Mouse (Mus musculus) cerebellum, postnatal 36 days (tissue): ENCODE data around the gene Parp3.

Source experiments
- DNase-seq, 2 experiments: peaks; one replicate each; pipeline ENCODE4 v3.0.0; 2021 to 2022; ENCODE audit warnings: mixed read lengths in 2 of 2

Parp3 gene

GRCm38 (mm10) chr9:106474456-106474855, 2.3 kb downstream of the Parp3 start:
- peak; percentile 72 to 82 for DNase-seq

DNA sequence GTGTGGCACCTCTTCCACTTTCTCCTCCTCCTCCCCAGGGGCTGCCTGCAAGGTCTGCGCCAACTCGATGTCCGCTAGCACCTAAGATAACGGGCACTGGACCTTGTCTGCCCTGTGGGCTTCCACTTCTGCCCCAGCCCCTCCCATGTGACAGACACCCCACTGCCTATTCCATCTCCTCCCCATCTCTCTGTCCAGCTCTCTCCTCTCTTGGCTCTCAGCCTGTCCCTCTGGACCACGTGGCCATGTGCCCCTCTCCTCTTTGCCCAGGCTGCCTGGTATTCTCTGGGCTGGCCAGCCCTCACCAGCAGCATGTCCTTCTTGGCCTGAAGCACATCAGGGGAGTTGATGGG, 3.0 kb downstream of the Parp3 start:
- DNase-seq, result peak in 1 of 2 experiments; percentile 20

DNA sequence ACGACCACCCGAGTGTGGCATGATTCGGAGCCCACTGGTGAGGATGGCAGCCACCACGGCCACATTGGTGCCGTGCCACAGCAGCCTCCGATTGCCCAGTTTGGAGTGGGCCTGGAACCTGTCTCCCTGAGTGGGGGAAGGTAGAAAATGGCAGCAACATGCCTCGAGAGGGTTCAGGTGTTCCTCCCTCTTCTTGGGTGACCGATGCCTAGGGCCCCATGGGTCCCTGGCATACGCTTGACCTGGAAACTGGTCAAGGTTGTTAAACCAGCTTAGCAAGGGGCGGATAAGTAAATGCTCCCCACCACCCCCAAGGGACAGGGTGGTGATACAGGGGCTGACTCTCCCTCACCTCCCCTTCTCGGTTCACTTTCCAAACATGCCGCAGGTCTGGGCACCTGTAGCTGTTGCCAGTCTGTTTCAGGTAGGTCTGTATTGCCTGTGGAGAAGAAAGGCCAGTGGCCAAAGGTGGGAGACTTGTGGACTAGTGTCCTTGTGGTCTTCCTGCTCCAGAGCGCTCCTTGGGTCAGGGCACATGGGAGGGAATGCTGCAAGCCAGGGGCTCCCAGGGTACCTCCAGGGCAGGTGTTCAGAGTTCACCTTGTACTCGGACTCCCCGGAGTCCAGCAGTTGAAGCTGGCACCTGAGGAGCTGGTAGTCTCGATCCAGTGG, 3.5 kb downstream of the Parp3 start:
- peak; percentile 3 to 12 for DNase-seq

- peak; percentile 4 to 7 for DNase-seq
These were observed 4.4 kb downstream of the Parp3 start for GRCm38 (mm10) chr9:106472321-106472720.

DNA sequence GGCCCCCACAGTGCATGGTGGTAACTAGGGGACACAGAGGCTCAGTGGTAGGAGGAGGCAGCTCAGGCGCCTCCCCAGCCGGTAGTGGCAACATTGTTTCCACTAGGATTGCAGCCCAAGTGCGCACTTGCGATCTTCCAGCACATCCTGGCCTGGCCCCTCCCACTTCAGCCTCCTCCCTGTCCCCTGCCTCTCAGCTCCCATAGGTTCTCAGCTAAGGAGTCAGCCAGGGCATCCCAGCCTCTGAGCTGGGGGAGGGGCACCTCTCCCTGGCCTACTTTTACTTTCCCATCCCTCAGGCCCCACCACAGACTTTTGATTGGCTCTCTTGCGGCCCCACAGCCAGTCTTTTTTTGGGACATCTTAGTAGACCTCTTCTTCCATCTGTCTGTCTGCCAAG, 4.9 kb downstream of the Parp3 start:
- DNase-seq, result peak; percentile 28 to 38

GRCm38 (mm10) chr9:106470991-106471750, 5.6 kb downstream of the Parp3 start:
- DNase-seq, result peak; percentile 3 to 4

DNA sequence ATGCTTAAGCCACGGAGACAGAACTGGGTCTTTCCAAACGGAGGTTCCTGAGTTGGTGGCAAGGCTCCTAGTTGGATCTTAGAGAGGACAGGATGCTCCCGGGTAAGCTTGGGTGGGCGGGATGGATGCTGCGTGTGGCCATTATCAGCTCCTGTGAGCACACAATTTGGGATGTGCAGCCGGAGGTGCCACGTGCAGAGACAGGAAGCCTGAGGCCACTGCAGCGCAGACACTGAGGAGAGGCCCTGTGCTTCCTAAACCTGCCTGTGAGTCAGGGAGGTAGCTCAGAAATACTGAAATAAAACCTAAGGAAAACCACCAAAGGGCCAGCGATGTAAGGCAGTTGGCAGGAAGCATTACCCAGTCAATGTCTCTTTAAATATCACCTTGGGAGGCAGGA, 7.0 kb downstream of the Parp3 start:
- DNase-seq, result peak in 1 of 2 experiments; percentile 2

GRCm38 (mm10) chr9:106469317-106469716, 7.4 kb downstream of the Parp3 start:
- peak in 1 of 2 experiments; percentile 2 for DNase-seq

- peak in 1 of 2 experiments; percentile 10 for DNase-seq
These were observed 9.0 kb downstream of the Parp3 start for GRCm38 (mm10) chr9:106467746-106468145.

GRCm38 (mm10) chr9:106466721-106467120, 10.0 kb downstream of the Parp3 start:
- DNase-seq, result peak in 1 of 2 experiments; percentile 5

- DNase-seq, result peak; percentile 76 to 84
These were observed 11.1 kb downstream of the Parp3 start, which contains the start of gene Gpr62 for GRCm38 (mm10) chr9:106465571-106466200. Gene Gpr62 (minus strand): TSS chr9:106465938.

DNA sequence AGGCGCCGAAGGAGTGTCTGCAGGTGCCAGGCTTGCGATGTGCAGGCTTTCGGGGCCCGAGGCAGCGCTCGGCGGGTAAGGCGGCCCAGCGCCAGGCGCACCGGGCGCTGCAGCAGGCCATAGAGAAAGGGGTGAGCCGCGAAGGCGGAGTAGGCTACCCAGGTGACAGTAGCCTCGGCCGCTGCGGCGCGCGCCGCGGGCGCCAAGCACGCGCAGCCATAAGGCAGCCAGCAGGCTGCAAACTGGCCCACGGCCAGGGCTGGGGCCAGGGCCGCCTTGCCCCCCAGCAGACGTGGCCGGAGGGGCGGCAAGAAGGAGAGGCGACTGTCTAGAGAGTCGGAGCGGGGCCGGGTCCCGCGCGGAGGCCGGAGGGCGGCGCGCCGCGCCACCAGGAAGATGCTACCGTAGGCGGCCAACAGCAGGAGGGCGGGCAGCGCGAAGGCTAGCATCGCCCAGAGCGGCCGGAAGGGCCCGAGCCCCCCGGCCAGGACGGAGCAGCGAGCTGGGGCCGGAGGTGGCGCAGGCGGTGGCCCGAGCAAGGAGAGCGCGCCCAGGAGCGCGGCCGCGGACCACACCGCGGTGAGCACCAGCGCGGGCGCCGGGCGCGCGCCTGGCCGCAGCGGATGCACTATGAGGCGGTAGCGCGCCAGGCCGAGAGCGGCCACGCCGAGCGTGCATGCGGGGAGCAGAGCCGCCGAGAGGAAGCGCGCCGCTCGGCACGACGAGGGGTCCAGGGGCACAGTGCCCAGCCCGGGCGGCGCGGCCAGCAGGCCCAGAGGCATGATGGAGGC, 11.8 kb downstream of the Parp3 start:
- DNase-seq, result peak; percentile 84 to 92

DNA sequence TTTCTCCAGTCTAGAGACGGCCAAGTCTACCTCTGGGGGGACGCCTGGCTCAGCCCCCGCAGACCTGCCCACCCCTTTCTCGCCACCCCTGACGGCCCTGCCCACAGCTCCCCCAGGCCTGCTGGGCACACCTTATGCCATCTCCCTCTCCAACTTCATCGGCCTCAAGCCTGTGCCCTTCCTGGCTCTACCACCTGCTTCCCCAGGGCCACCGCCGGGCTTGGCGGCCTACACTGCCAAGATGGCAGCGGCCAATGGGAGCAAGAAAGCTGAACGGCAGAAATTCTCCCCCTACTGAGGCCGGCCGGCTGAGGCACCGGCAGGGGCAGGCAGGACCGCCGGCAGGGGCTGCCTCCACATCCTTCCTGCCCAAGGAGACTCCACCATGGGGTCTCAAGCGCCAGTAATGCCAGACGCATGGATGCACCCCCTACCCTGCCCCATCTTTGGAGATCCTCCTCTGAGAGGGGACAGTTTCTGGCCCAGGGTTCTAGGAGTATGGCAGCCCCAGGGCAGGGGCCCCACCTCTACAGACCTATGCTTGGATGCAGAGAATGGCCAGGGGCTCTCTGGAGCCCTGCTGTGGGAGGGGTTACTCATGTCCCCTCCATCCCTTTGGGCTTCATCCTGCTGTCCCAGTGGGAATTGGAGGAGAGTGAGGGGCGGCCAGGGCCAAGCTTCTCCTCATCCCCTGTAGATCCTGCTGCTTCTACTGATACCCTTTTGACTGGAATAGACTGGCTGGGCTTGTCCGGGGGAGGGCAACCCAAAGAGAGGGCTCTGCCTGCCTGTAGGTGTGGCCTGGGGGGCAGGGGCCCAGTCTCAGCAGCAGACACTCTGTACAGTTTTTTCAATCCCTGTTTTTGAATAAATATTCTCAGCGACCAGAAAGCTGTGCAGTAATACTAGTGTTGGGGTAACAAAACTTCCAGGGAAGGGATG, 13.4 kb downstream of the Parp3 start:
- DNase-seq, result peak; percentile 84 to 91

DNA sequence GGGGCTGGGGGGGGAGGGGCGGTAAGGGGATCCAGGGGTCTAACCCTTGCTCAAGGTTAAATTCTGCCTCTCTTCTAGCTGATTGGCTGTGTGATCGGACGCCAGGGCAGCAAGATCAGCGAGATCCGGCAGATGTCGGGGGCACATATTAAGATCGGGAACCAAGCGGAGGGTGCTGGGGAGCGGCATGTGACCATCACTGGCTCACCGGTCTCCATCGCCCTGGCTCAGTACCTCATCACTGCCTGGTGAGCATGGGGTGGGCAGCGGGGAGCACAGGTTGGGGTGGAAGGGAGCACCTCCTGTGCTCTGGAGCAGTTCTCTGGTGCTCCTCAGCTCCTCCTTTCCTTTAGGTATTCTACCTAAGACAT, 14.3 kb downstream of the Parp3 start:
- DNase-seq, result peak; percentile 30 to 45

- DNase-seq, result peak; percentile 47 to 53
These were observed 14.9 kb downstream of the Parp3 start for GRCm38 (mm10) chr9:106461641-106462429.

GRCm38 (mm10) chr9:106461026-106461415, 15.7 kb downstream of the Parp3 start:
- peak in 1 of 2 experiments; percentile 53 for DNase-seq

DNA sequence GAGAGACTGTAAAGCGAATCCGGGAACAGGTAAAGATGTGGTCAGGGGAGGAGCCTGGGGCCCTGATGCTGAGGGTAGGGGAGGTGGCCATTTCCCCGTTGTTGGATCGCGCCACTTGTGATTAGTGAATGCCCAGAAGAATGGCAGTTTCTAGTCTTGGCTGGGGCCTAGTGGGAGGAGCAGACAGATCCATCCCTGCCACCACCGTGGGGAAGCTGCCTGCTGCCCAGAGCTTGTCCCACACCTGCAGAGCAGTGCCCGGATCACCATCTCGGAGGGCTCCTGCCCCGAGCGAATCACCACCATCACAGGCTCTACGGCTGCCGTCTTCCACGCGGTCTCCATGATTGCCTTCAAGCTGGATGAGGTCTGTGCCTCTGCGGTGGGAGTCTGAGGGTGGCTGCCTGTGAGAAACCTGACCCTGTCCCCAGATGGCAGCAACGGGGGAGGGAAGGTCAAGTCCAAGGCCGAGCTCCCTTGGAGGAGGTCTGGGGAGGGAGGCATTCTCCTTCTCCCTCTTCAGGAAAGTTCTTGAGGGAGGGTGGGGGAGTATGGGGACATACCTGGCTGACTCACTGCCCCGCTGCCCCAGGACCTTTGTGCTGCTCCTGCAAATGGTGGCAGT, 16.2 kb downstream of the Parp3 start:
- peak; percentile 78 to 82 for DNase-seq

DNA sequence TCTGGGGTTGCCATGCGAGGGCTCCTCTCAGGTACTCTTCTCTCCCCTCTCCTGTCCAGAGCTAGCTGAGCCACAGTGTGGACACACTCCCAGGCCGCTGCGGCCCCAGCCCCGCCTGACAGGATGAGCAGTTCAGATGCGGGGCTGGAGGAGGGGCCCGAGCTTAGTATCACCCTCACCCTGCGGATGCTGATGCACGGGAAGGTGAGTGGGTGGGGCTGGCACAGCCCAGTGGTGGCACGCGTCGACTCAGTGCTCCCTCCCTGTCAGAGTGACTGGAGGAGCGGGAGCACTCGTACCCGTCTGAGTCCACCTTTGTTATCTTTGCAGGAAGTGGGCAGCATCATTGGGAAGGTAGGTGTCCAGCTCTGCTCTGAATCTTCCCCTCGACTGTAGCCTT, 16.8 kb downstream of the Parp3 start:
- peak in 1 of 2 experiments; percentile 55 for DNase-seq

- DNase-seq, result peak in 1 of 2 experiments; percentile 29
These were observed 18.8 kb downstream of the Parp3 start for GRCm38 (mm10) chr9:106457920-106458319.

DNA sequence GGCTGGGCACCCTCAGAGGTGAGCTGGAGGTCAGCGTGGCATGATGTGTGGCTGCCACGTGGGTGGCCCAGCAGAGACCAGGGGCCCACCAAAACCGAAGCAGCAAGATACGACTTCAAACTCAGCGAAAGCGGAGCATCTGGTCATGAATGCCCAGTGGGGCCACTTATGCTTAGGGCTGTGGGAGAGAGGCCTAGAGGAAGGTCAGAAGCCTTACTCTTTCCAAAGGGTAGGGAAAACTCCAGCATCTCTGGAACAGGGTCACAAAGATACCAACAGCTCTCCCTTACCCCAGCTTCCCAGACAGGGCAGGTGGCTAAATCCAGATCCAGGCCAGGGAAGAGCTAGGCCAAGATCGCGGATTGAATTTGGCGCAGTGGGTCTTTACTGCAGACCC, 19.6 kb downstream of the Parp3 start:
- DNase-seq, result peak; percentile 13 to 14
